Mouse (Mus musculus) embryonic facial prominence, embryonic 11.5 days (tissue): Measurements from ENCODE around the gene Sv2c. TPM values are rescaled to one million over a fixed set of nuclear protein-coding genes. Genes with fewer than 3 reads are reported as not detected.

ENCODE experiments used
- ATAC-seq: fragments of 200-750 bp; cut with Nextera tagmentation; replicated peaks from 2 replicates; pipeline ENCODE4 v1.8.0; 2017; ENCODE audit warnings: low read depth; ENCODE audit not compliant: insufficient number of reproducible peaks, low FRiP score, low TSS enrichment
- DNase-seq: peaks from one replicate; pipeline ENCODE4 v3.0.0-alpha.2; 2015; ENCODE audit warnings: low spot score
- H3K27ac ChIP-seq: fragments of 300-500 bp; sonication (generic); replicated peaks from 2 replicates; pipeline ENCODE4 v1.5.1; 2014; ENCODE audit warnings: mild to moderate bottlenecking, low read depth, low read length, control low read depth
- H3K27me3 ChIP-seq: fragments of 300-500 bp; sonication (generic); 2 replicates; pipeline ENCODE4 v1.6.1; 2014; ENCODE audit warnings: mild to moderate bottlenecking, low read length, moderate library complexity, mixed read lengths; ENCODE audit not compliant: control insufficient read depth, insufficient read depth
- H3K36me3 ChIP-seq: fragments of 300-500 bp; sonication (generic); replicated peaks from 2 replicates; pipeline ENCODE4 v1.6.1; 2014; ENCODE audit warnings: low read depth, mild to moderate bottlenecking, low read length, moderate library complexity, mixed read lengths; ENCODE audit not compliant: control insufficient read depth, insufficient read depth
- H3K4me1 ChIP-seq: fragments of 300-500 bp; sonication (generic); 2 replicates; pipeline ENCODE4 v1.6.1; 2014; ENCODE audit warnings: low read length, mixed read lengths; ENCODE audit not compliant: control insufficient read depth, insufficient read depth
- H3K4me2 ChIP-seq: fragments of 300-500 bp; sonication (generic); 2 replicates; pipeline ENCODE4 v1.6.1; 2014; ENCODE audit warnings: low read depth, mild to moderate bottlenecking, control low read depth, low read length, moderate library complexity
- H3K4me3 ChIP-seq: fragments of 300-500 bp; sonication (generic); 2 replicates; pipeline ENCODE4 v1.5.1; 2014; ENCODE audit warnings: low read depth, low read length, control low read depth
- H3K9ac ChIP-seq: fragments of 300-500 bp; sonication (generic); replicated peaks from 2 replicates; pipeline ENCODE4 v1.6.1; 2014; ENCODE audit warnings: mild to moderate bottlenecking, control low read depth, low read length
- H3K9me3 ChIP-seq: fragments of 300-500 bp; sonication (generic); replicated peaks from 2 replicates; pipeline ENCODE4 v1.6.1; 2016; ENCODE audit warnings: mild to moderate bottlenecking, low read length, inconsistent platforms, mixed read lengths; ENCODE audit not compliant: control insufficient read depth
- WGBS: fragments of 180-500 bp; shearing (Covaris S2); extraction: QIAGEN DNeasy Blood & Tissue Kit; methylation state at CpG from one replicate; pipeline ENCODE4 v1.1.7; 2014; 5-methylcytosine and 5-hydroxymethylcytosine counted together
- polyA plus RNA-seq: library from polyadenylated mRNA; unstranded; fragments of >200 nt; fragmentation: Nextera tagmentation; extraction: Ambion mirVana; gene quantifications from 2 replicates; pipeline ENCODE4 v1.2.1, GENCODE M21; 2014

Sv2c gene
- polyA plus RNA-seq, 1 experiment from 2014 or later: 1.7 TPM

DNA sequence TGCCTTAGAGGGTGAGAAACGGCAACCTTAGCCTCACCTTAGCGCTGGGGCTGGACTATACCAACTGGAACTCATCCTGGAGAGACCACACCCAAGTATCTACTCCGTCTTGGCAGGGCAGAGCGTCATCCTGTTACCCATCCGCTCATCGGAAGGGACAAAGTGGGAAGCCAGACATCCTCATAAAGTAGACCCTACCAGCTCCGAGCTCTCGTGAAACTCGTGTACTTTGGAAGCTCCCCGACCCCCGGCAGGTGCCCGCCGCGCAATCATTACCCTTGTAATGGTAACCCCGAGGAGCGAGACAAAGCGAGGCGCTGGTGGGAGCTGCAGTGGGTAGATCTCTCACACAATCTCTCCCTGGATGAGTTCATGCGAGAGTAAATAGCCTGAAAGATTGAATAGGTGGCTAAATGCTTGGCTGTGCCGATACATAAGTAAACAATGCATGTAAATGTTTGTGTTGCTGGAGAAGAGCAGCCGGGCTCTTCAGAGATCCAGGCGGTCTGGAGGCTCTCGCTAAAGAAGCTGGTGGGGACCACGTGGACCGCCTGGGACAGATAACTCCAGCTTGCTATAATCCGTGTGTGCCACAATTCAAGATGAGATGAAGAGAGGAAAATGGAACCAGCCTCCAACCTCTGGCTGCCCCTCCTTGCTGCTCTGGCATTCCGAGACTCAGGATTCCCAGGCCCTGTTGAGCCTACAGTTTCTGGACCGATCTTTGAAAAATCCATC lies 1.2 kb upstream of the Sv2c start:
- H3K27ac ChIP-seq: no peak overlapping the region

DNA sequence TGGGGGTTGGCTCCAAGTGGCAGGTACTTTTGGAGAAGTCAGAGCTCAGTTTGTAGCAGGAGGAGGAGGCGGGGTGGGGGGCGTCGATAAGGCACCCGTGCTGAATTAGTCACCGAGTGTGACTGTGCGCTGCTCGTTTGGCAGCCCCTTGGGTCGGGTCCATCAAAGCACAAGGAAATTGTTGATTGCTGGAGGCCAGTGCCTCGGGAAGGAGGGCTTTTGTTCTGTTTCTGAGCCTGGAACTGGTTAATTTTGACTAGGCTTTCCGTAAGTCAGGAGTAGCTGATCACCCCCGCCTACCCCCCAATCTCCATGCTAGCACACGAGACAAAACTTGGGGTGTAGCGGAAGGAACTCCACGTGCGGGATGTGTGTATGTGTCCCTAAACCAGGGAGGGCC lies 456 bp upstream of the Sv2c start:
- peak overlapping the region; percentile 96 for H3K4me2 ChIP-seq
- H3K9me3 ChIP-seq: no peaks in the 10 kb centered on the region
- WGBS: 0% methylated on average over 15 of the region's 15 CpGs
- peak overlapping the region; percentile 45 for H3K4me3 ChIP-seq
- H3K27ac ChIP-seq: no peak overlapping the region
- peak overlapping the region; percentile 47 for H3K9ac ChIP-seq
- H3K4me1 ChIP-seq: no peaks in the 10 kb centered on the region; the same call in 1 of the 2 replicates
- ATAC-seq: peak; percentile 10; the same call in 1 of the 2 replicates
- DNase-seq: peak; percentile 45
- no peaks in the 10 kb centered on the region for H3K36me3 ChIP-seq
- peaks cover 41% of the 10 kb centered on the region for H3K27me3 ChIP-seq

More for the DNA sequence above, 1.2 kb upstream of the Sv2c start:
- Histone ChIP-seq H3K4me2 (peak overlapping the region; percentile 96), H3K36me3 (no peaks in the 10 kb centered on the region), H3K27me3 (peaks cover 41% of the 10 kb centered on the region), H3K9ac (peak overlapping the region; percentile 32; the same call in 1 of the 2 replicates), H3K4me1 (no peaks in the 10 kb centered on the region; the same call in 1 of the 2 replicates), H3K9me3 (no peaks in the 10 kb centered on the region), H3K4me3 (peak overlapping the region; percentile 45)
- DNase-seq: peak; percentile 19
- no peak for ATAC-seq
- WGBS: 3% methylated on average over 28 of the region's 28 CpGs

DNA sequence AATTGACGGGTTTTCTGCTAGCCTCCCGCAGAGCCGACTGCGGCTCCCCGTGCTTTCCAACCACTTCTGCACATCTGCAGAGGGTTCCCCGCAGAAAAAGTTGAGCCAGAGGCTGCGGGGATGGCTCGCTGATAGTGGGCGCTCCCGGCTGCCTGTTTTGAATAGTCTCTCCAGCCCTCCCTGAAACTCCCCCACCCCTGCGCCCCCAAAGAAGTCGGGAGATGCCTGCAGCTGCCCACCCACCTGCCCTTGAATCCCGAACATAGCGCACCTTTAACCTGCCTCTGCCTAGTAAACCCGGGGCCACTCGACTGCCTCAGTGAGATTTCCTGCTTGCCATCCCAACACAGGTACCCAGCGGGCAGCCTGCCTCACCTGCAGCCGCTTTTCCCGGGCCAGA lies 466 bp downstream of the Sv2c start:
- peak; percentile 10 for DNase-seq
- Histone ChIP-seq H3K4me3 (peak overlapping the region; percentile 45), H3K27me3 (peaks cover 41% of the 10 kb centered on the region), H3K4me1 (no peaks in the 10 kb centered on the region; the same call in 1 of the 2 replicates), H3K9ac (peak overlapping the region; percentile 43), H3K36me3 (no peaks in the 10 kb centered on the region), H3K9me3 (no peaks in the 10 kb centered on the region), H3K27ac (no peak overlapping the region), H3K4me2 (peak overlapping the region; percentile 96)
- no peak for ATAC-seq
- under 1% methylated on average over 19 of the region's 19 CpGs for whole genome bisulfite sequencing

DNA sequence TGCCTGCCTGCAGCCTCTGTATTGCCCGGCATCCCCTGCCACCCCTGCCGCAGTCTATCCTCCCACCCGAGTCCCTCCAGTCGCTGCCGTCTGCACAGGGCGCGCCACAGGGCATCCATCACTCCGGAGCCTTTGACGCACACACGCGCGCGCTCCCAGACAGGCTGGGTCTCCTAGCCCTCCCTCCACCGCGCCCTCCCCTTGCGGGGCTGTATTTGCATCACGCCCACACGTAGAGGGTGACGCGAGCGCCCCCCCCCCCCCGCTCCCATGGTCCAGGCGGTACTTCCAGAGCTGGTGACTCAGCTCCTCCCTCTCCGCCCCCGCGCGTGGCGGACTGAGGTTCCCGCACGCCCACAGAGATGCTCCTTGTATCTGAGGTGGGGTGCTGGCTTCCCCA lies 1.3 kb downstream of the Sv2c start:
- Histone ChIP-seq H3K4me3 (peak overlapping the region; percentile 45), H3K4me2 (peak overlapping the region; percentile 96), H3K36me3 (no peaks in the 10 kb centered on the region), H3K9ac (peak overlapping the region; percentile 9; the same call in 1 of the 2 replicates), H3K4me1 (no peaks in the 10 kb centered on the region; the same call in 1 of the 2 replicates), H3K27me3 (peaks cover 41% of the 10 kb centered on the region), H3K27ac (no peak overlapping the region), H3K9me3 (no peaks in the 10 kb centered on the region)
- WGBS: under 1% methylated on average over 28 of the region's 30 CpGs
- ATAC-seq (peak; percentile 83), DNase-seq (peak; percentile 66)

DNA sequence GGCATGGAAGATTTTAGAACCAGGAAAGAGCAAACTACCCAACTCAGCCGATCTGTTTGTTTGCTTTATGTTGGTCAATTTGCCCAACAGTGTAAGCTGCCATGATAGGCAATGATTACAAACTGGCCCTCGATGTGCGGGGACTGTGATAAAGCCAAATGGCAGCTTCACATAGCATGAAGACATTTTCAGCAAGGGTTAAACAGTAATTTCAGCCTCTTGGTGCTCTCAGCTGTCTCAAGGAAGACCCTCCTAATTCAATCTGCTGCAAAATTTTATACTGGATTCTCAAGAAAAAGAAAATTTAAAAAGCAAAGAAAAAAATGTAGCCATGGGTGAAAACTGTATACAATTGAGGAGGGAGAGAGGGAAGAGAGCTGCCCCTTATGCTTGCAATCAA lies 3.3 kb downstream of the Sv2c start:
- no peak overlapping the region for H3K9ac ChIP-seq
- H3K9me3 ChIP-seq: no peaks in the 10 kb centered on the region
- no peaks in the 10 kb centered on the region; the same call in 1 of the 2 replicates for H3K4me1 ChIP-seq
- DNase-seq (no peak), ATAC-seq (no peak)
- H3K4me3 ChIP-seq: no peak overlapping the region
- H3K27me3 ChIP-seq: peaks cover 37% of the 10 kb centered on the region
- H3K27ac ChIP-seq: no peak overlapping the region
- 82% methylated on average over 3 of the region's 3 CpGs for WGBS
- H3K4me2 ChIP-seq: no peak overlapping the region
- no peaks in the 10 kb centered on the region for H3K36me3 ChIP-seq

DNA sequence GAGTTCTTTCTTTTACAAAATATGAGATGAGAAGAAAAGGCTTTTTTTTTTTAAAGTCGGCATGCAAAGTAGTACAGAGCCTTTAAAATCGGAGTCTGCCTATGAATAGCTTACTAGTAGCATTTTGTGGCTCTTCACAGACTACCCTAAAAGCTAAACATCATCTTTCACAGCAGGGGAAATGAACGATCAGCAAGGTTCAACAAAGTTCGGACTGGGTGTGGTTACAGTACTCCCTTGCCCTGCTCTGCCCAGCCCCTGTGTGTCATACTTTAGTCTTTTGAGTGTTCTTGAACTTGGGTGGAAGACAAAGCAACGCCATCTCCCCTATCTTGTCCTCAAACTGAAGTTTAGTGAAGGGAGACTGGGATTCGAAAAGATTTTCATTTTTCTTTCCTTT lies 5.7 kb downstream of the Sv2c start:
- Histone ChIP-seq H3K9ac (no peak overlapping the region), H3K4me3 (no peak overlapping the region), H3K27ac (no peak overlapping the region), H3K36me3 (no peaks in the 10 kb centered on the region), H3K9me3 (no peaks in the 10 kb centered on the region), H3K4me1 (no peaks in the 10 kb centered on the region; the same call in 1 of the 2 replicates), H3K27me3 (peaks cover 20% of the 10 kb centered on the region), H3K4me2 (no peak overlapping the region)
- 77% methylated on average over 6 of the region's 6 CpGs for WGBS
- no peak for ATAC-seq
- DNase-seq: no peak

DNA sequence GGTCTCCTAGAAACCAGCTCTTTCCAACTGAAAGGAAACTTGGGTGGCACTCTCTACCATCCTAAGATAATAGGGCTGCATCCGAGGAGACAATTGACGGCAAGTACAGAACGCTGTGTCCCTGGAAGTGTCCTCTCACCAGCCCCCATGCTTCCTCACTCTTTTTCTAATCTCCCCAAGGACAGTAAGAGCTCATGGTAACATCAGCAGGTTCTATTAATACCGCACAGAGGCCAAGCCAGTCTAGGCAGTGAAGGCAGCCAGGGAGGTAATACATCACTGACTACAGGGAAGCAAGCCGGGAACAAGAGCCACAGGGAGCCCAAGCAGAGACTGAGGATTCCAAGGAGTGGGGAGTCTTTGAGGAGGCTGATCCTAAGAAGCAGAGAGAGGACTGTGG lies 7.4 kb downstream of the Sv2c start:
- no peak for ATAC-seq
- H3K27ac ChIP-seq: no peak overlapping the region
- H3K4me3 ChIP-seq: no peak overlapping the region
- no peaks in the 10 kb centered on the region for H3K36me3 ChIP-seq
- no peak overlapping the region for H3K9ac ChIP-seq
- H3K9me3 ChIP-seq: no peaks in the 10 kb centered on the region
- no peak overlapping the region for H3K4me2 ChIP-seq
- WGBS: 74% methylated on average over 5 of the region's 5 CpGs
- no peak for DNase-seq
- H3K27me3 ChIP-seq: peaks cover 7% of the 10 kb centered on the region; the same call in 1 of the 2 replicates
- H3K4me1 ChIP-seq: no peaks in the 10 kb centered on the region

DNA sequence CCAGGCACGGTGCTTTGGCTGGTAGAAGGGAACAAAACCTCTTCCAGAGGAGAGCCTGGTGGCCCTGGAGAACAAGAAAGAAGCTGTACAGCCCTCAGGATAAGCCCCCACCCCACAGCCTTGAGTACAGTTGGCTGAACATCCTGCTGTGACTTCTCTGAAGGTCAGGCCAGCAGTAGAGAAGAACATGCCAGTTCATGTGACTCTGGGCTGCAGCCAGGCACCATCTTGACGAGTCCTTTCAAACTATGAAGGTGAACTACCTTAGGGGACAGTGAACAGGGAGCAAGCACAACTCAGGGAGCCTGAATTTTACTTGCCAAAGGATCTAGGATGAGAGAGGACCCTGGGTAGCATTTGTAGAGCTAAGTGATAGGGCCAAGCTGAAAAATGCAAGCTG lies 19.7 kb downstream of the Sv2c start:
- no peak overlapping the region for H3K4me3 ChIP-seq
- H3K4me2 ChIP-seq: no peak overlapping the region
- H3K36me3 ChIP-seq: no peaks in the 10 kb centered on the region
- DNase-seq (no peak), ATAC-seq (no peak)
- H3K27me3 ChIP-seq: no peaks in the 10 kb centered on the region
- no peak overlapping the region for H3K9ac ChIP-seq
- WGBS: 76% methylated on average over 2 of the region's 2 CpGs
- no peaks in the 10 kb centered on the region for H3K4me1 ChIP-seq
- no peak overlapping the region for H3K27ac ChIP-seq
- H3K9me3 ChIP-seq: no peaks in the 10 kb centered on the region
